Mouse (Mus musculus): ENCODE measurements around the gene Yy1. TPM values are rescaled to one million over a fixed set of nuclear protein-coding genes. Genes with fewer than 3 reads are reported as not detected.
"Not testable (repeated sequence)": the region's sequence is repeated elsewhere in the genome, so short reads cannot be mapped to it uniquely, and the experiment has no call there.

Gene Yy1
- total RNA-seq, 2 experiments from 2014 or later, result 28.3 to 38.9 TPM

GRCm38 (mm10) chr12:108823036-108823435 is 30.3 kb downstream of the Yy1 start:
- intact Hi-C loops (cut with DNase I), result no loop called here

GRCm38 (mm10) chr12:108824225-108824874 is 31.6 kb downstream of the Yy1 start:
- no peak for DNase-seq (ENCODE audit: low spot score)
- intact Hi-C loops (cut with DNase I), result no loop called here

More at GRCm38 (mm10) chr12:108823036-108823435, 30.3 kb downstream of the Yy1 start:
- DNase-seq (ENCODE audit: low spot score), result no peak

GRCm38 (mm10) chr12:108825561-108826224 is 32.9 kb downstream of the Yy1 start:
- no peak for DNase-seq (ENCODE audit: low spot score)
- intact Hi-C loops (cut with DNase I), result no loop called here

- no peak for DNase-seq (ENCODE audit: low spot score)
- intact Hi-C loops (cut with DNase I), result no loop called here
These were observed 33.6 kb downstream of the Yy1 start for GRCm38 (mm10) chr12:108826282-108826957.

DNA sequence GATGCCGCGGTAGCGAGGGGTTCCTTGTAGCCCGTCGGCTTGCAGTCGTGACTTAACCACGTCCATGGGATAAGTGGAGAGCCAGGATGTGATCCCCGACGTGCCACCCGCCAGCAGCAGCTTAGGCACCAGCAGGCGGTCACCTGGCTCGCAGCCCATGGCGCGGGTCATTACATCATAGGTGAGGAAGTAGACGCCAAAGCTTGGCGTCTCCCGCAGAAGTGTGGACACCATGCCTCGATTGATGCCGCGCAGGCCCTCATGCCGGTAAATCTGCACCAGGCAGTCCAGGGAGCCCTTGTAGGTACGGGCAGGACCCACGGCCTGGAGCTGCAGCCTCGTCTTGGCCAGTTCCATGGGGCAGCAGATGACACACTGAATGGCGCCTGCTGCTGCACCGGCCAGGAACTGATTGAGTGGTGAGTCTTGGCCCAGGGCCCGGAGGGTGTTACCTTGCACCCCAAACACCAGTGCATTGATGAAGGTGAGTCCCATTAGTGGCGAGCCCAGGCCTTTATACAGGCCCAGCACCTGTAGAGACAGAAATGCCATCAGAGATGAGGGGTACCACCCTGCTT is 34.3 kb downstream of the Yy1 start:
- DNase-seq (ENCODE audit: low spot score), result no peak
- intact Hi-C loops (cut with DNase I), result no loop called here

DNA sequence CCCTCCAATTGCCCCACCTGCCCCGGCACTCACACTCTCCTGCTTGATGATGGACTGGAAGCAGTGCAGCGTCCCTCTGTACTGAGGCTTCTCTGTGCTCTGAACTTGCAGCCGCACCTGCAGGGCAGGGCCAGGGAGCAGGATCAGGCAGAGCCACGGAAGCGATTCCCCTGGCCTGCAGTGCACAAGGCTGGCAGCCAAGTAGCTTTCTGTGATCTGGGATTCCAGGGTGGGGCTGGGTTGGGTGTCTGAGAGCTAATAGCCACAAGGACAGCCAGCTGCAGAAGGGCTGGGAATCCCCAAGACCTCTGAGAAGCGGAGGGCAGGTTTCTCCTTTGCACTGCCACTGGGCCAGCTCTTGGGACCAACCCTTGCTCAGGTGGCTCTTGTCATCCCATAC is 34.9 kb downstream of the Yy1 start:
- intact Hi-C loops (cut with DNase I), result no loop called here
- no peak for DNase-seq (ENCODE audit: low spot score)

- no peak for DNase-seq (ENCODE audit: low spot score)
- intact Hi-C loops (cut with DNase I), result no loop called here
These were observed 36.9 kb downstream of the Yy1 start for GRCm38 (mm10) chr12:108829636-108830035.

- DNase-seq (ENCODE audit: low spot score), result no peak
- intact Hi-C loops (cut with DNase I), result no loop called here
These were observed 37.6 kb downstream of the Yy1 start for GRCm38 (mm10) chr12:108830358-108830757.

DNA sequence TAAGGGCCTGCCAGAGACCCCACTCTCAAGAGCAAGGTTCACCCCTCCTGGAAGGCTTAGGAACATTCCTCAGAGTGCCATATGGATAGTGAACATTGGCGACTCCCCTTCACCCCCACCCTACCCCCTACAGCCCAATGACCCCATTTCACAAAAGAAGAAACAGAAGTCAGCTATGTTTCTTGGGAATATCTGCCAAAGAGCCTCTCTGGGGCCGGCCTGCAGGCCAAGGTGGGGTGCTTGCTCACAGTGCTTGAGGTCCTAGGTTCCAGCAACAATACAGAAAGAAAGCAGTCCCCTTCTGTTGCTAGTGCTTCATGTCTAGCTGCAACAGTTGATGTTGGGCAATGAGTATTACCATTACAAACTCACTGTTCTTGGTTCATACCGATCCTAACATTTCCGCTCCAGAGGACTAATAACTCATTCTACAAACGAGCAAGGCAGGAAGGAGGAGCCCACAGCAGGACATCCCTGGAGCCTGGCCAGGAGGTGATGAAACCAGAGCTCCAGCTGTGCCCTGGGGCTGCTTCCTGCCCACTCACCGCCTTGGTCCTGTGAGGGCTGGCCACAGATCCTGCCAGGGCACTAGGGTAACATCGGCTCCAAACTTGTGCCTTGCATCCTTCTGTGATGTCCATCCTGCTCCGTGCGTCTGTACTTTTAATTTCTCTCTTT is 39.3 kb downstream of the Yy1 start:
- DNase-seq (ENCODE audit: low spot score), result no peak
- intact Hi-C loops (cut with DNase I), result no loop called here

DNA sequence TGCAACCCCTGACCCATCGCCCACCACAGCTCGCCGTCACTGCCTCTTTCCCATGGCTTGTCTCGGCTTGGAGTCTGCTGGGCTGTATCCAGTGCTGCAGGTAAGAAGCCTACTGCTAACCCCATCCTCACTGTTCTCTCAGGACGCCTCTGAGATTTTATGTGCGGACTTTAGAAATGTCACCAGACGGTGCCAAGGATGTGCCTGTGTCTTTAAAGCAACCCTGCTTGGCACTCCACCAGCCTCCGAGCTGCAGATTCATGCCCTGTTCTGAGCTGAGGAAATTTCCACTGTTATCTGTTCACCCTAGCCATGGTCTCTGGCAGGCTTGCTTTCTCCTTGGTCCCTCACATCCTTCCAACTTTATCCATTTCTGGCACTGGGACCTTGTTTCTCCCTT is 40.1 kb downstream of the Yy1 start:
- intact Hi-C loops (cut with DNase I), result no loop called here
- no peak for DNase-seq (ENCODE audit: low spot score)

DNA sequence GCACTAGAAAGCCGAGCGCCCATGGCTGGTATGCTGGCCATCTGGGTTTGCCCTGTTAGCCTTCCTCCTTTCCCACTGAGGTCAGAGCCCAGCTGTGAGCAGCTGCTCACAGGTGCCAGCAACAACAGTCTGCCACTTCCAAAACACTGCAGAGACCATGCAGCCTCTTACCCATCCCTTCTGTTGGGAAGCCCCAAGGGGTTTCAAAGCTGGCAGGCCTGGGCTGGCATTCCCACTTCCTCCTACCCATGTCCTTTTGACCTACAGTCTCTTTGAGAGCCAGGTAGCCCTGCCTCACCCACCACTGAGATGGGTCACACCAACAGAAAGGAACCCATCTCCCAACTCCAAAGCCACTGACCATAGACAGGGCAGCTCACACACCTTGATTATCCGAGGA is 40.6 kb downstream of the Yy1 start:
- intact Hi-C loops (cut with DNase I), result no loop called here

DNA sequence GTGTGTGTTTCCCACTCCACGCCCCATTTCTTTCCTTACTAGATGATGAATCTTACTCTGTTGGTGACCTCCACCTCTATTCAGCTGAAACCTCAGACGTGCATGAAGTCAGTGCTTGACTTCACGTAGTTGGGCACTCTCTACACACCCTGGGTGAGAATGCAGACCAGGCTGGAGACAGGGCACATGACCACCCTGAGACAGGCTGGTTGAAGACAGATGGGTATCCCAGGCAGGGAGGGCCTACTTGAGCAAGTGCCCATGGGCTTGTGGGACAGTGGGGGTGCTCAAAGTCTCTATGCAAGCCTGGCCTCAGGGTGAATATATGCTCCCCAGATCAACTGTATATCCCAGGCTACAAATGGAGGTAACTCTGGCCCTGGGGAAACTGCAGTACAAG is 41.6 kb downstream of the Yy1 start:
- intact Hi-C loops (cut with DNase I), result no loop called here

More for the DNA sequence above, 40.6 kb downstream of the Yy1 start:
- DNase-seq (ENCODE audit: low spot score), result no peak

GRCm38 (mm10) chr12:108834786-108835185 is 42.0 kb downstream of the Yy1 start:
- DNase-seq (ENCODE audit: low spot score), result no peak
- intact Hi-C loops (cut with DNase I), result loop anchor here (5.0 kb wide), 1 partner anchor 58 kb away; the partner anchor contains the start of genes Wars and Wdr25

More for the DNA sequence above, 41.6 kb downstream of the Yy1 start:
- no peak for DNase-seq (ENCODE audit: low spot score)

DNA sequence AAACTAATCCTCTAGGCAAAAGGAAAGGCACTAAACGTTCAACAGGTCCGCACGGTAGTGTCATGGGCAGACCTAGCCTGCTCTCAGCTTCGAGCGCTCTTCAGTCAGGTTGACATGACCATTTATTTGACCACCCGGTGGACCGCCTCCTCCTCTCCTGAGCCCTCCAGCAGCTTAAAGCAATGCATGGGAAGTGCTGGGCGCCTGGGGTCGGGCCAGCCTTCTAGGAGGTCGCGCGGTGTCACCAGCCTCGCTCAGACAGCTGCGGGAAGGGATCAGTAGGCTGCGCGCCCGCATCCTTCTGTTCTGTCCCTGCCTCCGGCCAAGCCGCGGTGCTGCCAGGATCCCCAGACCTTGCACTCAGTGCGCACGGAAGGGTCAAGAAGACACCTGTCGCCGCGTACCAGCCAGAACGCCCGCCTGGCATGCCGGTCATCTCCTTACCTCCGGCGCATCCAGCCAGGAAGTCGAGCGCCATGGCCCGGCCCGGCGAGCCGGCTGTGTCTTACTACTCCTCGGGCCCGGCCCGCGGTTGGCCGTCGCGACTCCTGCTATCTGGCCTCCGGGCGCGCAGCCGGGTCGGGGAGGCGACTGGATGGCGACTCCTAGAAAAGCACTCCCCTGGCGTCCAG is 42.6 kb downstream of the Yy1 start:
- no peak for DNase-seq (ENCODE audit: low spot score)
- intact Hi-C loops (cut with DNase I), result loop anchor here (5.0 kb wide), 1 partner anchor 57 kb away; the partner anchor contains the start of genes Wars and Wdr25

DNA sequence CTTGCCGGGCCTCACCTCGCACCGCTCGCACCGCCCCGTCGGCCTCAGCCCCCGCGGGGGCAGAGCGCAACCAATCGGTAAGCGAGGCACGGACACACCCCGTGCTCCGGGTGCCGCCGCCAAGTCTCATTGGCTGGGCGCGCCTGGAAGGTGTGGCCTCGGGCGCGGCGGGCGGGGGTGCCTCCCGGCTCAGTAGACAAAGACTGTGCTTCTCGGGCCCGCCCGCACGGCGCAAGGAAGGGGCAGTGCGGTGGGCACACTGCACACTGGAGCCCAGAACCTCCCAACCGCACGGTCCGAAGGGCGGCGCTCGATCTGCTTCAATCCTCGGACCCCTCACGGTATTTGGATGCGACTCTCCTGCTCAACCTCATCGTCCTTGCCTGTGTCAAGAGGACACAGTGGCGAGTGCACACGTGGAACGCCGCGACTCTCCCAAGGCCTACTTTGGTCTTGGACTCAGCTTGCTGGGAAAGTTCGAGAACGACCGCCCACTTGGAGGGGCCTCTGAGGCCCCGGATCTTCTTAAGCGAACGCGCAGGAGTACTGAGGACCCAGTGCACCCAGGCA is 43.2 kb downstream of the Yy1 start, which contains the start of the genes Slc25a29 and Slc25a47:
Gene Slc25a29, minus strand, starts transcription at position 44 of the 570 bp plus-strand sequence.
Gene Slc25a47, plus strand, starts transcription at position 207 of the 570 bp plus-strand sequence.
- intact Hi-C loops (cut with DNase I), result loop anchor here (2.0 to 5.0 kb wide), 2 partner anchors 39 to 56 kb away; partner anchors contain the start of genes Wars and Wdr25
- DNase-seq (ENCODE audit: low spot score), result peak; percentile 96

DNA sequence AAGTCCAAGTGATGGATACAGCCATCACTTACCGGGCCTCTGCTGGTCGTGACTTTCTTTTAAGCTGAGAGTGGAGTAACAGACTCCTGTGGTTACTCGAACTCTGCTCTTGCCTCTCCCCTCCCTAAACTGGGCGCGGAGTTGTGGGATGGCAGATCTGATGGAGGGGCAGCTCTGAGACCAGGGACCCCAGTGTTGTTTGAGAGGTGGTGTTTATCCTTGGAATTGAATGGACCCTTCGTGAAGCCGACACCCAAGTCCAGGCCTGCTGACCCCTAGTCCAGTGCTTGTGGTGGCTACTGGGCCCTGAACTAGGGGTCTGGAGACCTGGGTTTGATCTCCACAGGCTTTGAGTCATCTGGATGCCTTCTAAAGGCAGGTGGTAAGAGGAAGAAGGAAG is 43.9 kb downstream of the Yy1 start:
- intact Hi-C loops (cut with DNase I), result loop anchor here (2.0 to 5.0 kb wide), 2 partner anchors 40 to 56 kb away; partner anchors contain the start of genes Wars and Wdr25
- DNase-seq (ENCODE audit: low spot score), result no peak

DNA sequence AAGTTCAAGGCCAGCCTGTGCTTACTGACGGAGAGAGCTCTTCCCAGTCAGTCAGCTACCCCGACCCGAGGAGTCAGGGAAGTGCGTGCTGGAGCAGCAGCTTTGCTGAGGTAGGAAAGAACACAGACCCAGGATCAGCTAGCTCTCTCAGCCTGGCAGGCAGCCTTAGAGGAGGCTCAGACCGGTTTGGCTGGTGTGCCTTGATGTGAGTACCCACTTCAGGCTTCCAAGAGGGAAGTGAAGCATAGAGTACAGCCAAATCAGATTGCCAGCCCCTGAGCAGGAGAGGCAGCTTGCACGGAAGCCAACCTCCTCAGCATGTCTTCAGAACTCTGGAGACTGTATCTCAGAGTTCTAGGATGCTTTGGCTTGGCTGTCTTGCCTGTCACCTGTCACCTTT is 48.4 kb downstream of the Yy1 start:
- DNase-seq (ENCODE audit: low spot score), result no peak
- intact Hi-C loops (cut with DNase I), result no loop called here

- no peak for DNase-seq (ENCODE audit: low spot score)
- intact Hi-C loops (cut with DNase I), result no loop called here
These were observed 49.9 kb downstream of the Yy1 start for GRCm38 (mm10) chr12:108842663-108843062.

- intact Hi-C loops (cut with DNase I); DNase-seq (ENCODE audit: low spot score): not testable (repeated sequence)
These were observed 55.3 kb downstream of the Yy1 start for GRCm38 (mm10) chr12:108848033-108848432.
